Mouse (Mus musculus) embryonic facial prominence, embryonic 12.5 days (tissue): ENCODE data around the gene Strip2. TPM values are rescaled to one million over a fixed set of nuclear protein-coding genes. Genes with fewer than 3 reads are reported as not detected.

ENCODE experiments used
- microRNA-seq: library from miRNA; unstranded; fragments of <30 nt; microRNA quantifications from one replicate; pipeline ENCODE4, GENCODE M21; 2017
- polyA plus RNA-seq: library from polyadenylated mRNA; unstranded; fragments of >200 nt; fragmentation: Nextera tagmentation; extraction: Ambion mirVana; gene quantifications from 2 replicates; pipeline ENCODE4 v1.2.1, GENCODE M21; 2016

The Strip2 gene
- polyA plus RNA-seq, 1 experiment from 2014 or later: 1.0 TPM

Small RNAs within 50 kb of the gene (microRNA-seq; reads per million reads assigned to microRNA genes)
- not detected for gene Gm23049

Other genes starting within 250 kb of the Strip2 start
- gene Tspan33, start 222.8 kb upstream of the Strip2 start, polyA plus RNA-seq: 4.7 and 5.6 TPM in 2 replicates
- 69.1 and 70.5 TPM in 2 replicates for gene Smo, start 181.5 kb upstream of the Strip2 start, polyA plus RNA-seq
- gene Ahcyl2, start 149.0 kb upstream of the Strip2 start, polyA plus RNA-seq: 20.5 and 21.4 TPM in 2 replicates
- 72.0 and 75.1 TPM in 2 replicates for gene Nrf1, start 131.0 kb downstream of the Strip2 start, polyA plus RNA-seq